9 mouse cellular contexts compared by ENCODE assay signal in genomic region chr12:71014845-71015362, GRCm38 (mm10). TPM values are rescaled to one million over a fixed set of nuclear protein-coding genes. Genes with fewer than 3 reads are reported as not detected.
DNase-seq lines count a peak whose midpoint lies in the region; ATAC-seq and TF ChIP-seq lines count a peak whose summit lies in the region.
"Had no signal": no experiment of that assay in that cellular context is flagged by ENCODE, and none has a peak within 500 bp of the region (broad histone marks: within the 10 kb centered on the region; RNA-seq: fewer than 3 reads in every experiment).

No protein-coding gene starts in this region.

- H3K9me3 ChIP-seq in hindbrain, embryonic 10.5 days = no peaks in the 10 kb centered on the region
- H3K9me3 ChIP-seq in liver, embryonic 14.5 days (ENCODE audit: control insufficient read depth, low read length) = no peaks in the 10 kb centered on the region
- no peaks in the 10 kb centered on the region for H3K9me3 ChIP-seq in stomach, embryonic 15.5 days

- TF ChIP-seq EP300 in liver, embryonic 14.5 days (IDR thresholded peaks at IDR 0.05; ENCODE audit: low read depth) = no peak

- H3K27me3 ChIP-seq in thymus, adult 2 months (ENCODE audit: control insufficient read depth, insufficient read depth, low read length) = no peaks in the 10 kb centered on the region
- no peaks in the 10 kb centered on the region for H3K27me3 ChIP-seq in hindbrain, embryonic 10.5 days (ENCODE audit: insufficient read depth, poor library complexity, severe bottlenecking)
- no peaks in the 10 kb centered on the region for H3K27me3 ChIP-seq in liver, embryonic 14.5 days (ENCODE audit: control insufficient read depth, insufficient read depth, low read length)
- H3K27me3 ChIP-seq in stomach, embryonic 15.5 days (replicated peaks) = no peaks in the 10 kb centered on the region
- H3K27me3 ChIP-seq: Patski had no signal

- H3K27ac ChIP-seq in gastrocnemius, adult 2 months = peak overlapping the region; percentile 98
- peak overlapping the region; percentile 95 for H3K27ac ChIP-seq in thymus, adult 2 months (ENCODE audit: control insufficient read depth, insufficient read depth, low read length)
- H3K27ac ChIP-seq in hindbrain, embryonic 10.5 days = peak overlapping the region; percentile 97
- H3K27ac ChIP-seq in liver, embryonic 14.5 days = peak overlapping the region; percentile 89
- peak overlapping the region; percentile 98 for H3K27ac ChIP-seq in stomach, embryonic 15.5 days

- H3K4me2 ChIP-seq in liver, embryonic 14.5 days (ENCODE audit: low read depth) = peak overlapping the region; percentile 81
- H3K4me2 ChIP-seq in stomach, embryonic 15.5 days = peak overlapping the region; percentile 70

- peaks cover 9% of the 10 kb centered on the region for H3K4me1 ChIP-seq in thymus, adult 2 months (replicated peaks; ENCODE audit: control insufficient read depth, insufficient read depth, low read length)
- peaks cover 30% of the 10 kb centered on the region for H3K4me1 ChIP-seq in hindbrain, embryonic 10.5 days (replicated peaks)
- H3K4me1 ChIP-seq in liver, embryonic 14.5 days (replicated peaks; ENCODE audit: control insufficient read depth in 2 of 2, insufficient read depth in 2 of 2, low read length in 1 of 2) = peaks cover 5 to 11% of the 10 kb centered on the region in 2 experiments
- peaks cover 8% of the 10 kb centered on the region; the same call in 1 of the 2 replicates for H3K4me1 ChIP-seq in stomach, embryonic 15.5 days

- WGBS in thymus, adult 2 months = under 1% methylated on average over 32 of the region's 32 CpGs
- under 1% methylated on average over 32 of the region's 32 CpGs for WGBS in hindbrain, embryonic 10.5 days
- 1% methylated on average over 31 of the region's 32 CpGs for WGBS in liver, embryonic 14.5 days (ENCODE audit: insufficient replicate concordance)
- WGBS in stomach, embryonic 15.5 days = 1% methylated on average over 32 of the region's 32 CpGs

- peaks cover 19% of the 10 kb centered on the region for H3K36me3 ChIP-seq in thymus, adult 2 months (ENCODE audit: control insufficient read depth, insufficient read depth, low read length)
- H3K36me3 ChIP-seq in hindbrain, embryonic 10.5 days = peaks cover 45% of the 10 kb centered on the region
- peaks cover 26% of the 10 kb centered on the region for H3K36me3 ChIP-seq in liver, embryonic 14.5 days (replicated peaks; ENCODE audit: control insufficient read depth, insufficient read depth, low read depth)
- peaks cover 10% of the 10 kb centered on the region; the same call in 1 of the 2 replicates for H3K36me3 ChIP-seq in stomach, embryonic 15.5 days

- peak; percentile 72 for ATAC-seq in liver, embryonic 14.5 days (ENCODE audit: insufficient read depth)
- peak; percentile 65 for ATAC-seq in stomach, embryonic 15.5 days (ENCODE audit: insufficient read depth, low FRiP score, low read depth)

- H3K4me3 ChIP-seq in gastrocnemius, adult 2 months = peak overlapping the region; percentile 77
- H3K4me3 ChIP-seq in thymus, adult 2 months (ENCODE audit: control insufficient read depth, insufficient read depth, low read length) = peak overlapping the region; percentile 88
- peak overlapping the region; percentile 91 for H3K4me3 ChIP-seq in hindbrain, embryonic 10.5 days
- H3K4me3 ChIP-seq in liver, embryonic 14.5 days (ENCODE audit: insufficient read depth in 1 of 2, low read depth in 2 of 2, low read length in 2 of 2) = peak overlapping the region; percentile 67 to 98
- H3K4me3 ChIP-seq in stomach, embryonic 15.5 days (replicated peaks) = peak overlapping the region; percentile 100

- TF ChIP-seq CTCF in gastrocnemius, adult 2 months (IDR thresholded peaks at IDR 0.05) = no peak
- TF ChIP-seq CTCF in thymus, adult 2 months (IDR thresholded peaks at IDR 0.05; ENCODE audit: borderline replicate concordance, control insufficient read depth, extremely low read depth, insufficient read depth, low read length, poor library complexity) = no peak
- TF ChIP-seq CTCF in liver, embryonic 14.5 days (IDR thresholded peaks at IDR 0.05; ENCODE audit: low read depth) = no peak

- intact Hi-C loops in gastrocnemius, adult 2 months (cut with DNase I) = loop anchor here (2.0 to 5.0 kb wide), 3 partner anchors 37 to 122 kb away; partner anchors contain the start of genes 2700049A03Rik, Psma3 and Timm9

- DNase-seq in gastrocnemius, adult 2 months = no peak
- no peak for DNase-seq in gastrocnemius, postnatal 25 days
- DNase-seq in thymus, adult 2 months = no peak
- DNase-seq in thymus, postnatal 0 days (ENCODE audit: low spot score) = no peak
- no peak for DNase-seq in hindbrain, embryonic 10.5 days (ENCODE audit: low spot score)
- no peak for DNase-seq in liver, embryonic 14.5 days (ENCODE audit: low read depth in 3 of 3, low spot score in 3 of 3)
- DNase-seq in layer of hippocampus, adult 8-10 months (ENCODE audit: low spot score in 2 of 2) = no peak

- TF ChIP-seq POLR2A in thymus, adult 2 months (IDR thresholded peaks at IDR 0.05; ENCODE audit: control insufficient read depth, extremely low read depth, insufficient read depth, low read length, poor library complexity) = no peak

- H3K9ac ChIP-seq in liver, embryonic 14.5 days (replicated peaks) = peak overlapping the region; percentile 92
- peak overlapping the region; percentile 67 for H3K9ac ChIP-seq in stomach, embryonic 15.5 days

RNA-seq across cellular contexts. Expression of gene Arid4a, which starts 0.9 kb away (rescaled TPM):
- 1 to 10 TPM; 8.7 to 9.0 TPM for total RNA-seq in gastrocnemius, adult 2 months (2021)
- total RNA-seq in gastrocnemius, postnatal 25 days (2021) = 1 to 10 TPM; 7.8 to 8.1 TPM
- polyA plus RNA-seq in thymus, adult 2 months (2012; rRNA removed) = 7.5 and 8.1 TPM in 2 replicates
- 60.0 and 71.5 TPM in 2 replicates for polyA plus RNA-seq in thymus, postnatal 0 days (2015; fragmentation: Nextera tagmentation; extraction: Ambion mirVana)
- polyA plus RNA-seq in hindbrain, embryonic 10.5 days (2016; fragmentation: Nextera tagmentation; extraction: Ambion mirVana) = 21.6 and 27.5 TPM in 2 replicates
- polyA plus RNA-seq in liver, embryonic 14.5 days (2012; rRNA removed) = 2.3 and 4.6 TPM in 2 replicates
- polyA plus RNA-seq in liver, embryonic 14.5 days (2014; fragmentation: Nextera tagmentation; extraction: Ambion mirVana) = 17.7 and 19.7 TPM in 2 replicates
- polyA plus RNA-seq in stomach, embryonic 15.5 days (2015; fragmentation: Nextera tagmentation; extraction: Ambion mirVana) = 37.1 and 37.8 TPM in 2 replicates
- 10 to 100 TPM; 31.8 to 40.3 (median 35.7) TPM for total RNA-seq in layer of hippocampus, adult 8-10 months (2022)

RNA-seq across cellular contexts. Expression of gene Psma3, which starts 40.5 kb away (rescaled TPM):
- 100 to 1,000 TPM; 286 to 306 TPM for total RNA-seq in gastrocnemius, adult 2 months (2021)
- total RNA-seq in gastrocnemius, postnatal 25 days (2021) = 100 to 1,000 TPM; 326 to 347 TPM
- 28.2 and 35.6 TPM in 2 replicates for polyA plus RNA-seq in thymus, adult 2 months (2012; rRNA removed)
- polyA plus RNA-seq in thymus, postnatal 0 days (2015; fragmentation: Nextera tagmentation; extraction: Ambion mirVana) = 653 and 686 TPM in 2 replicates
- 605 and 630 TPM in 2 replicates for polyA plus RNA-seq in hindbrain, embryonic 10.5 days (2016; fragmentation: Nextera tagmentation; extraction: Ambion mirVana)
- 72.1 and 138 TPM in 2 replicates for polyA plus RNA-seq in liver, embryonic 14.5 days (2012; rRNA removed)
- polyA plus RNA-seq in liver, embryonic 14.5 days (2014; fragmentation: Nextera tagmentation; extraction: Ambion mirVana) = 370 and 401 TPM in 2 replicates
- 521 and 644 TPM in 2 replicates for polyA plus RNA-seq in stomach, embryonic 15.5 days (2015; fragmentation: Nextera tagmentation; extraction: Ambion mirVana)
- total RNA-seq in layer of hippocampus, adult 8-10 months (2022) = 100 to 1,000 TPM; 177 to 217 (median 209) TPM
